Mouse (Mus musculus): ENCODE measurements around the gene Gm9844. TPM values are rescaled to one million over a fixed set of nuclear protein-coding genes. Genes with fewer than 3 reads are reported as not detected.

Gm9844 gene
- polyA plus RNA-seq, 1 experiment from 2014 or later = 15.8 TPM

DNA sequence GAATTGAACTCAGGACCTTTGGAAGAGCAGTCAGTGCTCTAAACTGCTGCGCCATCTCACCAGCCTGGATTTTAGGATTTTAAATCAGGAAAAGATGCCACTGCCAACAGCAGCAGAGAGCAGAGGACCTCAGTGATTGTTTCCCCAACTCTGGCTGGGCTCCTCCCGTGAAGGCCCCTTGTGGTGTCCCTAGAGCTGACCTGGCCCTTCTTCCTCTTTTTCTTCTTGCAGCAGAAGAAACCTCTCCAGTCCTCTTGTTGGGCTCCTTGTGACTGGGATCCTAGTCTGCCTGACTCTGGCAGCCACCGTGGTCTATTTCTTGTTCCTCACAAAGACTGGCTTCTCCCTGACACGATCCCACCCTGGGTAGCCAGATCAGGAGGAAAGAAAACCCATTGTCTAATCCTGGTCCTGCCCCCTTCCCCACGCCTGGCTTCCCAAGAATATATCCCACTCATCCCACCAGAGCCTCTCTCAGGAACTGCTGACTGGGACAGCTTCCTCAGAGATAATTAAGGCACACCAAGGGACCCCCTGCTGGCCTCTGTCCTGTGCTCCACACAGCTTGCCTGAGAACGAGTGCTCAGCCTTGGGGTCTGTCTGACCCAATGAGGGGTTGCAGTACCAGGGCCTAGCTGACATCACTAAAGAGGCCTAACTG lies 5.4 kb upstream of the Gm9844 start:
- H3K4me1 ChIP-seq (replicated peaks; ENCODE audit: control insufficient read depth, insufficient read depth) = no peaks in the 10 kb centered on the region
- no peaks in the 10 kb centered on the region for H3K36me3 ChIP-seq (ENCODE audit: control insufficient read depth, insufficient read depth, low read length)
- H3K27ac ChIP-seq (replicated peaks) = no peak overlapping the region
- ATAC-seq (ENCODE audit: low FRiP score, low TSS enrichment) = no peak
- 55% methylated on average over 6 of the region's 6 CpGs for WGBS
- no peak overlapping the region for H3K4me2 ChIP-seq (replicated peaks; ENCODE audit: low read depth)
- H3K27me3 ChIP-seq (ENCODE audit: control insufficient read depth, insufficient read depth, low read length) = no peaks in the 10 kb centered on the region
- TF ChIP-seq EP300 (optimal IDR thresholded peaks at IDR 0.05) (no peak), CTCF (IDR thresholded peaks at IDR 0.05; ENCODE audit: low read depth) (no peak)
- no peak for DNase-seq (ENCODE audit: low spot score)
- H3K4me3 ChIP-seq (ENCODE audit: low read depth, low read length) = no peak overlapping the region
- H3K9me3 ChIP-seq (ENCODE audit: control insufficient read depth, low read length) = no peaks in the 10 kb centered on the region
- H3K9ac ChIP-seq (ENCODE audit: low read length) = no peak overlapping the region

DNA sequence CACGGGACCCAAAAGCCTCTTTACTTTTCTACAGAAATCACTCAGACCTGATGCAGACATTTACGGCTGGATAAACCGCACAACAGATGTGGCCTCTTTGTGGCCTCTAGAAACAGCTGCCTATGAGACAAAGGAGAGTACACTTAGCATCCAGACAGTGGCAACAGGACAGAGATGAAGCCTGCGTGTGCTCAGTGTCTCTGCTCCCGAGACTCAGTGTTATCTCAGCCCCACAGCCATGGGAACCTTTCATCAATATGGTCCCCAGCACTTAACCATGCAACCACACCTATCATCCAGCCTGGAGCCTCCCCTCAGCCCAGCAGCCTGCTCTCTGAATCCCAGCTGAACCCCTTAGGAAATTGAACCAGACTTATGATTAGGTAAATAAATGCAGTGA lies 2.8 kb upstream of the Gm9844 start:
- ATAC-seq (ENCODE audit: low FRiP score, low TSS enrichment) (no peak), DNase-seq (ENCODE audit: low spot score) (no peak)
- H3K9ac ChIP-seq (ENCODE audit: low read length) = no peak overlapping the region
- no peak overlapping the region for H3K4me3 ChIP-seq (ENCODE audit: low read depth, low read length)
- H3K4me2 ChIP-seq (replicated peaks; ENCODE audit: low read depth) = no peak overlapping the region
- no peaks in the 10 kb centered on the region for H3K9me3 ChIP-seq (ENCODE audit: control insufficient read depth, low read length)
- TF ChIP-seq EP300 (optimal IDR thresholded peaks at IDR 0.05) (no peak), CTCF (IDR thresholded peaks at IDR 0.05; ENCODE audit: low read depth) (no peak)
- H3K27ac ChIP-seq (replicated peaks) = no peak overlapping the region
- WGBS = 66% methylated on average over 5 of the region's 5 CpGs
- H3K27me3 ChIP-seq (ENCODE audit: control insufficient read depth, insufficient read depth, low read length) = no peaks in the 10 kb centered on the region
- H3K4me1 ChIP-seq (replicated peaks; ENCODE audit: control insufficient read depth, insufficient read depth) = no peaks in the 10 kb centered on the region
- no peaks in the 10 kb centered on the region for H3K36me3 ChIP-seq (ENCODE audit: control insufficient read depth, insufficient read depth, low read length)

GRCm38 (mm10) chr7:24862853-24863252 lies 840 bp downstream of the Gm9844 start:
- Histone ChIP-seq H3K36me3 (ENCODE audit: control insufficient read depth, insufficient read depth, low read length) (no peaks in the 10 kb centered on the region), H3K4me1 (replicated peaks; ENCODE audit: control insufficient read depth, insufficient read depth) (no peaks in the 10 kb centered on the region), H3K27ac (replicated peaks) (no peak overlapping the region), H3K4me3 (ENCODE audit: low read depth, low read length) (no peak overlapping the region), H3K27me3 (ENCODE audit: control insufficient read depth, insufficient read depth, low read length) (no peaks in the 10 kb centered on the region), H3K9ac (ENCODE audit: low read length) (no peak overlapping the region), H3K4me2 (replicated peaks; ENCODE audit: low read depth) (no peak overlapping the region), H3K9me3 (ENCODE audit: control insufficient read depth, low read length) (no peaks in the 10 kb centered on the region)
- 81% methylated on average over 4 of the region's 4 CpGs for WGBS
- ATAC-seq (ENCODE audit: low FRiP score, low TSS enrichment) = no peak
- no peak for DNase-seq (ENCODE audit: low spot score)
- no peak for TF ChIP-seq CTCF (IDR thresholded peaks at IDR 0.05; ENCODE audit: low read depth)
- no peak for TF ChIP-seq EP300 (optimal IDR thresholded peaks at IDR 0.05)

GRCm38 (mm10) chr7:24864156-24864555 lies 2.1 kb downstream of the Gm9844 start:
- Histone ChIP-seq H3K9ac (ENCODE audit: low read length) (no peak overlapping the region), H3K4me2 (replicated peaks; ENCODE audit: low read depth) (no peak overlapping the region), H3K4me3 (ENCODE audit: low read depth, low read length) (no peak overlapping the region), H3K4me1 (replicated peaks; ENCODE audit: control insufficient read depth, insufficient read depth) (no peaks in the 10 kb centered on the region), H3K36me3 (ENCODE audit: control insufficient read depth, insufficient read depth, low read length) (no peaks in the 10 kb centered on the region), H3K27me3 (ENCODE audit: control insufficient read depth, insufficient read depth, low read length) (no peaks in the 10 kb centered on the region), H3K27ac (replicated peaks) (no peak overlapping the region), H3K9me3 (ENCODE audit: control insufficient read depth, low read length) (no peaks in the 10 kb centered on the region)
- no peak for DNase-seq (ENCODE audit: low spot score)
- ATAC-seq (ENCODE audit: low FRiP score, low TSS enrichment) = no peak
- WGBS = 28% methylated on average over 6 of the region's 6 CpGs
- TF ChIP-seq EP300 (optimal IDR thresholded peaks at IDR 0.05) (no peak), CTCF (IDR thresholded peaks at IDR 0.05; ENCODE audit: low read depth) (no peak)

GRCm38 (mm10) chr7:24869080-24869479 lies 7.1 kb downstream of the Gm9844 start:
- Histone ChIP-seq H3K9me3 (ENCODE audit: control insufficient read depth, low read length) (no peaks in the 10 kb centered on the region), H3K27me3 (ENCODE audit: control insufficient read depth, insufficient read depth, low read length) (no peaks in the 10 kb centered on the region), H3K27ac (replicated peaks) (no peak overlapping the region), H3K36me3 (ENCODE audit: control insufficient read depth, insufficient read depth, low read length) (no peaks in the 10 kb centered on the region), H3K4me1 (replicated peaks; ENCODE audit: control insufficient read depth, insufficient read depth) (no peaks in the 10 kb centered on the region), H3K4me2 (replicated peaks; ENCODE audit: low read depth) (no peak overlapping the region), H3K4me3 (ENCODE audit: low read depth, low read length) (no peak overlapping the region), H3K9ac (ENCODE audit: low read length) (no peak overlapping the region)
- 60% methylated on average over 17 of the region's 17 CpGs for WGBS
- TF ChIP-seq CTCF (IDR thresholded peaks at IDR 0.05; ENCODE audit: low read depth) (no peak), EP300 (optimal IDR thresholded peaks at IDR 0.05) (no peak)
- ATAC-seq (ENCODE audit: low FRiP score, low TSS enrichment) (no peak), DNase-seq (ENCODE audit: low spot score) (no peak)

- no peak within 1 kb of the TSS for H3K4me3 ChIP-seq (ENCODE audit: low read depth, low read length)
- WGBS = 50% methylated on average over 41 of the region's 41 CpGs
- no peak within 1 kb of the TSS for H3K4me2 ChIP-seq (replicated peaks; ENCODE audit: low read depth)
- no peak for ATAC-seq (ENCODE audit: low FRiP score, low TSS enrichment)
- H3K27me3 ChIP-seq (ENCODE audit: control insufficient read depth, insufficient read depth, low read length) = no peaks in the 10 kb centered on the region
- H3K9me3 ChIP-seq (ENCODE audit: control insufficient read depth, low read length) = no peaks in the 10 kb centered on the region
- TF ChIP-seq CTCF (IDR thresholded peaks at IDR 0.05; ENCODE audit: low read depth) (no peak), EP300 (optimal IDR thresholded peaks at IDR 0.05) (no peak)
- no peaks in the 10 kb centered on the region for H3K4me1 ChIP-seq (replicated peaks; ENCODE audit: control insufficient read depth, insufficient read depth)
- DNase-seq (ENCODE audit: low spot score) = no peak
- no peaks in the 10 kb centered on the region for H3K36me3 ChIP-seq (ENCODE audit: control insufficient read depth, insufficient read depth, low read length)
- no peak within 1 kb of the TSS for H3K27ac ChIP-seq (replicated peaks)
- no peak within 1 kb of the TSS for H3K9ac ChIP-seq (ENCODE audit: low read length)
Observed at GRCm38 (mm10) chr7:24869532-24870165, 7.6 kb downstream of the Gm9844 start, which contains the start of the genes Lypd4 and Dmrtc2. TSS of gene Lypd4 (minus strand) at chr7:24869941. TSS of gene Dmrtc2 (plus strand) at chr7:24870057.

All from stomach, postnatal 0 days (tissue).